13 mouse cellular contexts compared by ENCODE assay signal in genomic region chr6:47259626-47260114, GRCm38 (mm10).
A peak's percentile ranks its signal among the peaks of the same experiment; 100 is the strongest.
DNase-seq lines count a peak whose midpoint lies in the region; ATAC-seq lines count a peak whose summit lies in the region.
"Had no signal": no experiment of that assay in that cellular context is flagged by ENCODE, and none has a peak within 500 bp of the region (broad histone marks: within the 10 kb centered on the region; RNA-seq: fewer than 3 reads in every experiment).

No protein-coding gene starts in this region.

- H3K4me3 ChIP-seq in forebrain, embryonic 11.5 days (ENCODE audit: low read depth, low read length), result no peak overlapping the region
- H3K4me3 ChIP-seq in hindbrain, embryonic 14.5 days (replicated peaks; ENCODE audit: low read length), result no peak overlapping the region
- no peak overlapping the region for H3K4me3 ChIP-seq in neural tube, embryonic 13.5 days
- H3K4me3 ChIP-seq: liver, embryonic 15.5 days had no signal

- peak; percentile 78 for ATAC-seq in forebrain, embryonic 11.5 days (replicated peaks; ENCODE audit: low FRiP score)
- ATAC-seq in hindbrain, embryonic 14.5 days (ENCODE audit: low FRiP score), result peak; percentile 77
- peak; percentile 76 for ATAC-seq in neural tube, embryonic 13.5 days (ENCODE audit: low read depth)
- ATAC-seq: inflammation-experienced regulatory T-cells, adult 6 months; Patski had no signal

- peaks cover 15% of the 10 kb centered on the region; the same call in 1 of the 2 replicates for H3K4me1 ChIP-seq in forebrain, embryonic 11.5 days (replicated peaks; ENCODE audit: control insufficient read depth, insufficient read depth, low read length)
- H3K4me1 ChIP-seq in hindbrain, embryonic 14.5 days (replicated peaks; ENCODE audit: control insufficient read depth, insufficient read depth, low read length), result peaks cover 7% of the 10 kb centered on the region; the same call in 1 of the 2 replicates
- peaks cover 25% of the 10 kb centered on the region for H3K4me1 ChIP-seq in neural tube, embryonic 13.5 days (replicated peaks)

- intact Hi-C loops in left cerebral cortex, postnatal 36 days (cut with DNase I), result no loop called here

- 2% methylated on average over 3 of the region's 3 CpGs for WGBS in forebrain, embryonic 11.5 days
- 8% methylated on average over 3 of the region's 3 CpGs for WGBS in hindbrain, embryonic 14.5 days
- WGBS in neural tube, embryonic 13.5 days, result 6% methylated on average over 3 of the region's 3 CpGs

- DNase-seq in left cerebral cortex, adult 11 months (ENCODE audit: low spot score), result peak; percentile 33
- no peak for DNase-seq in left cerebral cortex, postnatal 36 days (ENCODE audit: low spot score in 2 of 2)
- DNase-seq in forebrain, embryonic 11.5 days (ENCODE audit: low spot score), result no peak
- no peak for DNase-seq in hindbrain, embryonic 14.5 days (ENCODE audit: low spot score)
- DNase-seq in urinary bladder, adult 18-20 months (ENCODE audit: low spot score in 2 of 2), result no peak
- no peak for DNase-seq in T-cell, adult 2 months (ENCODE audit: low spot score)
- DNase-seq: adrenal gland, adult 2 months; kidney, postnatal 10 days; thymus, postnatal 36 days had no signal

- H3K27me3 ChIP-seq in forebrain, embryonic 11.5 days (ENCODE audit: control insufficient read depth, insufficient read depth, low read length), result no peaks in the 10 kb centered on the region
- no peaks in the 10 kb centered on the region for H3K27me3 ChIP-seq in hindbrain, embryonic 14.5 days (ENCODE audit: control insufficient read depth, insufficient read depth, low read length)
- H3K27me3 ChIP-seq in neural tube, embryonic 13.5 days, result no peaks in the 10 kb centered on the region
- H3K27me3 ChIP-seq: liver, embryonic 15.5 days had no signal

- no peaks in the 10 kb centered on the region; the same call in 1 of the 2 replicates for H3K36me3 ChIP-seq in forebrain, embryonic 11.5 days (ENCODE audit: control insufficient read depth, insufficient read depth, low read length)
- H3K36me3 ChIP-seq in hindbrain, embryonic 14.5 days (replicated peaks; ENCODE audit: control insufficient read depth, insufficient read depth), result no peaks in the 10 kb centered on the region
- no peaks in the 10 kb centered on the region for H3K36me3 ChIP-seq in neural tube, embryonic 13.5 days
- H3K36me3 ChIP-seq: liver, embryonic 15.5 days had no signal

- H3K4me2 ChIP-seq in forebrain, embryonic 11.5 days (ENCODE audit: low read depth, low read length, severe bottlenecking), result no peak overlapping the region
- H3K4me2 ChIP-seq in hindbrain, embryonic 14.5 days (replicated peaks), result no peak overlapping the region
- no peak overlapping the region for H3K4me2 ChIP-seq in neural tube, embryonic 13.5 days
- H3K4me2 ChIP-seq: liver, embryonic 15.5 days had no signal

- H3K27ac ChIP-seq in forebrain, embryonic 11.5 days (ENCODE audit: low read depth, low read length), result peak overlapping the region; percentile 74
- H3K27ac ChIP-seq in hindbrain, embryonic 14.5 days, result peak overlapping the region; percentile 72
- peak overlapping the region; percentile 73 for H3K27ac ChIP-seq in neural tube, embryonic 13.5 days (replicated peaks)
- H3K27ac ChIP-seq: liver, embryonic 15.5 days had no signal

- H3K9me3 ChIP-seq in forebrain, embryonic 11.5 days (ENCODE audit: control insufficient read depth, low read length), result no peaks in the 10 kb centered on the region
- no peaks in the 10 kb centered on the region for H3K9me3 ChIP-seq in hindbrain, embryonic 14.5 days (ENCODE audit: control insufficient read depth, low read length)
- H3K9me3 ChIP-seq in neural tube, embryonic 13.5 days, result no peaks in the 10 kb centered on the region
- H3K9me3 ChIP-seq: liver, embryonic 15.5 days had no signal

- H3K9ac ChIP-seq in forebrain, embryonic 11.5 days (ENCODE audit: low read length), result no peak overlapping the region; the same call in 1 of the 2 replicates
- no peak overlapping the region for H3K9ac ChIP-seq in hindbrain, embryonic 14.5 days
- H3K9ac ChIP-seq in neural tube, embryonic 13.5 days, result no peak overlapping the region
- H3K9ac ChIP-seq: liver, embryonic 15.5 days had no signal
